Mouse (Mus musculus) erythroblast, adult 5-6 weeks (primary cell): ENCODE data around the gene Exoc3l4. TPM values are rescaled to one million over a fixed set of nuclear protein-coding genes. Genes with fewer than 3 reads are reported as not detected.

ENCODE experiments used
- ATAC-seq: replicated peaks from 2 replicates; pipeline ENCODE4 v1.8.0; 2016; ENCODE audit warnings: moderate number of reproducible peaks, mild to moderate bottlenecking, moderate TSS enrichment, inconsistent platforms; ENCODE audit not compliant: poor library complexity, low FRiP score, severe bottlenecking
- total RNA-seq, 2 experiments: library from RNA; stranded (forward) in 1 of 2; stranded (reverse) in 1 of 2; fragments of 150-400 nt in 1 of 2; fragments of 200-764, 138-1000 nt in 1 of 2; gene quantifications; 2 replicates each; pipeline versions ENCODE4 v1.2.3 to v1.2.4; 2015 to 2017; ENCODE audit warnings: low replicate concordance in 2 of 2

The Exoc3l4 gene
- total RNA-seq, 2 experiments from 2014 or later: not detected

DNA sequence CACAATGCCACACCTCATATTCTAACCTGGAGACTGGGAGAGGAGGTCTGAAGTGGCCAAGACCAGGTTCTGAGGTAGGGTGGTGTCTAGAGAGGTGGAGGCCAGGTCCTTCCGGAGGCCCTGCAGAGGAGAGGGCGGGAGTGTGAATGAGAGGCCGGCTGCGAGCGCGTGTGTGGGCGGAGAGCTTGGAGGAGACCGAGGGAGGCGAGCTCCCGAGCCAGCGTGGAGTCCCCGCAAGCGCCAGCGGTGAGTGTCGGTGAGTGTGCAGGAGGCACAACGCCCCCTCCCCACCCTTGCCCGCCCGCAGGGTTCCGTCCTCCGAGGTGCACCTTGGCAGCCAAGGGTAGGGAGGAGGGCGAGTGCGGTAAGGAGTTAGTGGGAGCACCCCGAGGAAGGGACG, 10.2 kb upstream of the Exoc3l4 start, which contains the start of gene Lbhd2:
Lbhd2 (plus strand) TSS at position 188 of the 400 bp plus-strand sequence.
- ATAC-seq: no peak

DNA sequence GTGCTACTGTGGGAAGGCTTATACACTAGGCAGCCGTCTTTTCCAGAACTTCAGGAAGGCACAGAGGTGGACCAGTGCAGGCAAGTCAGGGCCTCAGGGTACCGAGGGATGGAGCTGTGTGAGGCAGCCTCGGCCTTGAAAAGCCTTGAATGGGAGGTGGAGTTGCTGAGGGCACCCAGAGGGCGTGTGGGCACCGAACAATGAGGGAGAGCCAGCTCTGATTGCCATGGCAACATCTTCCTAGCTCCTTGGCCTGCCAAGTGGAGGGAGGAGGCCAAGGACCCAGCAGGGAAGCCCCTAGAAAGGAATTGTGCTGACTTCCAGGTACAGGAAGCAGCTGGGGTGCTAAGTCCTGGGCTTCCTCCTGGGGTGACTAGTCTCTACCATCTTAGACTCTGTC, 7.2 kb upstream of the Exoc3l4 start:
- ATAC-seq: no peak

DNA sequence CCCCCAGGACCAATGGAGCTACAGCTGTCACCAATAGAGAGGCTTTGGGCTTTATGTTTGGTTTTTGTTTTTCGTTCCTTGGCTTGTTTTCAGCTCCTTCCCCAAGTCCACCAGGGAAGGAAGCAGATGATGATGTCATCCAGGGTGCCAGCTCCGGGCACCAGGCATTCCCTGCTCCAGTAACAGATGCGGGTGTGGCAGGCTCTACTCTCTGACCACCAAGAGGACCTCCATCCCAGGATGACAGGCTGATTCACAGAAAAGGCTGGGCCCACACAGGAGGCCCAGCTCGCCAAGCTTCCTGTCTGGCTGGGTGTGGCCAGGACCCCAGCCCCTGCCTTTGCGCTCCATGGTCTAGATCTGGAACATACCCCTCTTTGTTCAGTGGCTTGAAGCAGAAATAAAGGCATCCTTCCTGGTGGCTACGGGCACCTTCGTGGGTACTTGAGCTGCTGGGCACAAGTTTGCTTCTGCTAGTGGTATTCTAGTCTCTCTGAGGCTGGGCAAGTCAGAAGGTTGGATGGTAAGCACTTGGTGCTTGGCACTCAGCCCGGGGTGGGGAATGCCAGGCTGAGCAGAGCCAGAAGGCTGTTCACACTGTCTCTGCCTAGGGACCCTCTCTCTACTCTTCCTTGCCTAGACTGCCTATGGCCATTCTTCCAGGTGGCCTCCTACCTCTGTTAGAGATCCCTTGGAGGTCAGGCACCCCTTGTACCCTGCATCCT, 5.0 kb upstream of the Exoc3l4 start:
- ATAC-seq: no peak

DNA sequence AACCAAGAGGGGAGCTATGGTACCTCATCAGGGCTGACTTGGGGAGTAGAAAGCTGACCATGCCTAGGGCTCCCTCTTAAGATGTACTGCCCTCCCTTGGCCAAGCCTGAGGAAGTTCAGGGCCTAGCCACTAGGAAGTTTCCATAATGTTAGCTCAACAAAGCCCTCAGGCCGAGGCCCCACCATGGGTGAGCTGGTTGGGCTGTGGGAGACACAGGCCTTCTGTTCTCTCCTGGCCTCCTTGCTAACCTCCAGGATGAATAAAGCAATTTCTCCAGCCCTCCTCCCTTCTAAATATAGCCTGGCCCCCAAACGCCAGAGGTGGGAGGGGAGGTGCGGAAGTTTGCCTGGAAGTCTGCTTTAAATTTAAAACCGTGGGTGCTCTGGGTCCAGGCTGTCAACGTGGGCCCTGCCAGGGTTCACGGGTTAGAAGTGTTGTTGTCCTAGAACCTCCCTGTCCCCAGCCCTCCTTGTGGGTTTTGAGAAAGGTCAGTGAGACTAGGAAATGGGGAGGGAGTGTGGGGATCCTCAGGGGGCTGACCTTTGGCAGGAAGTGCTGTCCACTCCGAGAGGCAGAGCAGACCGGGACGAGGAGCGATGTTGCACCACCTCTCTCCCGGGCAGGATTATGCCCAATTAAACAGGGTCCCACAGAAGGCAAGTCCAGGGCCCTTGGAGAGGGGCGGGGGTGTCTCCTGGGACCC, 4.1 kb upstream of the Exoc3l4 start:
- ATAC-seq: no peak

DNA sequence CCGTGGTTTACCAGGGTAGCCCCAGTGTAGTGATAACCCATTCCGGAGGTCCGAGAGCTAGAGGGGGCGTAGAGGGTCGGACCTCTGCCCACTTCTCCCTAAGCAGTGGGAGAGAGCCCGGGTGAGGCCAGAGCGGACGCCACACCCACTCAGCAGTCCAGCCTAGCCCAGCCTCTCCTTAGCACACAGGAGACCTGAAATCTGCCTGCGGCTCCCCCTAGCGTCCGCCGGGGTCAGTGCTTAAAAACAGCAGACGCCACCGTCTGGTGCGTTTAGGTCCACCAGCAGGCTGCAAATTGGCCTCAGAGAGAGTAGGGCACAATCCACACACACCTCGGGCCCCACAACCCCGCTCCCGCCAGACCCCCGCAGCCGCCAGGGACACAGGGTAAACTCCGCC, 3.5 kb upstream of the Exoc3l4 start:
- ATAC-seq: peak; percentile 88

DNA sequence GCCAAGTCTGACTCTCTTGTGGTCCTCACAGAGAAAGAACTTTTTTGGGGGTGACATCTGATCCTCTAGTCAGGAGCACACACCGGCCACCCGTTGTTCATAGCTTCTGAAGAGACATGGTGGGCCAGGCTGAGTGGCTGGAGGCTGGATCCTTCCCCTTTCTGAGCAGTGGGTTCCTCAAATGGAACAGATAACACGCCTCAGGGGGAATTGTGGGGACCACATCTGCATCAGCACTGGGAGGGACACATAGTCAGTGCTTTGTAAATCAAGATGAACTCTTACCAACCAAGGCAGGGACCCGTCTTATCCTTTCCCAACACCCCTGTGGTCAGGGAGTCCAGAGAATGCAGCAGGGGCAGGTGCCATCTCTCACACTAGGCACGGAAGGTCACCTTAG, 3.1 kb downstream of the Exoc3l4 start:
- ATAC-seq: no peak

DNA sequence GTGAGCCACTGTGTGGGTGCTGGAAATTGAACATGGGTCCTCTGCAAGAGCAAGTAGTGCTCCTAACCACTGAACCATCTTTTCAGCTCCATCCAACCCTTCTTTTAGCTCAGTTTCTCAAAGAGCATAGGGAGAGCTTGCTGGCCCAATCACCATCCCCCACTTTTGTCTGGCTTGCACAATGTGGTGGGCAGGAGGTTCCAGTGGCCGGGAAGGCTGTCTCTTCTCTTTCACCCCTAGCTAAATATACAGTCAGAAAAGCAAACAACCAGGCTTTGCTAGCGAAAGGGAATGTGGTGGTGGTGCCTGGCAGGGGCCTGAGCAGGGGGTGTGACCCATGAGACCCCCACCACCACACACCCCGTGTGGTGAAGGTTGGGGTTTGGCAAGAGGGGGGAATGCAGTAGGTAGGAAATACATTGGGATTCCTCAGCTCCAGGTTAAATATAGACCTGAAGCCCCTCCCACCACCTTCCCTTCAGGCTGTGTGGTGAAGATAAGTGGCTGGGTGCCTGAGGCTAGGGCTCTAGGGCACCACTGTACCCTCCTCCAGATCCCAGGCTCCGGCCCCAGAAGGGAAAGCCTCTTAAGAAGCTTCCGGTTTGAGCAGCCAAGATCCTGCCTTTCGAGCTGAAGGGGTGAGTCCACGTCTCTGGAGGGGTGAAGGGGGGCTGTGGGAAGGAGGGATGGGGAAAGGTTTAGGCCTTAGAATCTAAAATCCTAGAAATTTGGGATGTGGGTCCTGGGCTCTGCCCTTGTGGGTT, 4.3 kb downstream of the Exoc3l4 start:
- no peak for ATAC-seq

DNA sequence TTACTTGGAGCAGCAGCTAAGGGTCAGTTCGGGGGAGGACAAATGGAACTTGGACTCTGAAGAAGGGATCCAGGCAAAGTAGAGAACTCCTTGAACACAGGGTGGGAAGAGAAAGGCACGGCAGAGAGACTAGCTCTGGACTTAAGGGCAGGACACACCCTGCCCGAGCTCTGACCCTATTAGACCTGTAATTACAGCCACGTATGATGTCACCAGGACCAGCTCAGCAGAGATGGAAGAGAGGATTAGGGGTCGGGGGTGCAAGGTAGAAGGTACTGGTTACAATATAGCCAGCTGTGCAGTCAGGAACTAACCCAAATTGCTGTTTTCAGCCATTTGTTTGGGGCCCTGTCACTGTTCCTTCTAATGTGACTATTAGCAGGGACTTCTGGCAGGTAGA, 6.0 kb downstream of the Exoc3l4 start:
- no peak for ATAC-seq

DNA sequence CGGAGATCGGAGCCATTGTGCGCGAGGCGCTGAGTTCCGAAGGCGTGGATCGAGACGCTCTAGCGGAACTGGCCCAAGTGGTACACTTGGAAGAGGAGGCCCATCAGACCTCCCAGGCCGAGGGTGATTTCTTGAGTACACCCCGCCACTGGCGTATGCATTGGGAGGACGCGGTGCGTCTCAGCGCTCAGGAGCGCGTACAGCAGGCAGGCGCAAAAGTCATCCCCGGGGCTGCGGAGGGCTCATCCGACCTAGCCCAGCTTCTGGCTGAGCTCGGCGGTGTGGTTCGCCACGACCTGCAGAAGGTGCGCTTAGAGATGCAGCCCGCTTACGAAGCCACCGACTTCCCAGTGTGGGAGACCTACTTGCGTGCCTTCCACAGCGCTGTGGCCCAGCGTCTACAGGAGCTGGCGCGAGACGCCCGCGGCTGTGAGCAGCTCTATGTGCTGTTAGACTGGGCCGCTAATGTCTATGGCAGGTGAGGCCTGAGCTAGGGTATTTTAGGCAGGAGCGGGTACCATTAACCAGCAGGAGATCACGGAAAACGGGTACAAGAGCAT, 6.8 kb downstream of the Exoc3l4 start:
- ATAC-seq: no peak

DNA sequence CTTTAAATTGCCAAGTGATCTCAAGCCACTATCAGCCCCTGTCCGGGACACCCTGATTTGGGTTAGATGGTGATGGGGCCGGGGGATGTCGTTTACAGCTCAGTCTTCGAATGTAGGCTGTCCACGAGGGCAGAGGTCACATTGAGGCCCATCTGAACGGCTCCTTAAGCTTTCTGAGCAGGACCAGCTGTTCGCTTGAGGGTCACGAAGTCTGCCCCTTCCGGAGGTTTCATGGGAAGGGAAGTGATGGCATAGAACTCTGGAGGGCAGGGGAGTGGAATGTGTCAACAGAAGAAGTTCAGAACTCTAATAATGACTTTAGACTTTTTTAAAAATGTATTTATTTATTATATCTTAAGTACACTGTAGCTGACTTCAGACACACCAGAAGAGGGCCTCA, 7.7 kb downstream of the Exoc3l4 start:
- no peak for ATAC-seq

DNA sequence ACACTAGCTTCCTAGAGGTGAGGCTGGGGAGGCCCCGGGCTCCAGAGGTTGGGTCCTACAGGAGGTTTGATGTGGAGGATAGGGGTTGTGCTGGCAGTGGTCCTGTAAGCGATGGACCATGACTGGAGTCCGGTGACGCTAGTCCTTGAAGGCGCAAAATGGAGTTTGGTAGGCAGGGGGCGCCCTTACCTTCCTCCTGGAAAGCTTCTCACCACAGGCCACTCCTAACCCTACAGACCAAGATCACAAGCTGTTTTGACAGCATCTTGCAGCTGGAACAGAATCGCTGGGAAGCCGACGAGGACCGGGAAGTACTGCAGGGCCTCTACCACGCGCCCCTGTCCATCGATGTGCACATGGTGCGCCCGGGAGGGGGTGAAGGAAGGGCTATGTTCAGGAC, 8.4 kb downstream of the Exoc3l4 start:
- ATAC-seq: peak; percentile 61

DNA sequence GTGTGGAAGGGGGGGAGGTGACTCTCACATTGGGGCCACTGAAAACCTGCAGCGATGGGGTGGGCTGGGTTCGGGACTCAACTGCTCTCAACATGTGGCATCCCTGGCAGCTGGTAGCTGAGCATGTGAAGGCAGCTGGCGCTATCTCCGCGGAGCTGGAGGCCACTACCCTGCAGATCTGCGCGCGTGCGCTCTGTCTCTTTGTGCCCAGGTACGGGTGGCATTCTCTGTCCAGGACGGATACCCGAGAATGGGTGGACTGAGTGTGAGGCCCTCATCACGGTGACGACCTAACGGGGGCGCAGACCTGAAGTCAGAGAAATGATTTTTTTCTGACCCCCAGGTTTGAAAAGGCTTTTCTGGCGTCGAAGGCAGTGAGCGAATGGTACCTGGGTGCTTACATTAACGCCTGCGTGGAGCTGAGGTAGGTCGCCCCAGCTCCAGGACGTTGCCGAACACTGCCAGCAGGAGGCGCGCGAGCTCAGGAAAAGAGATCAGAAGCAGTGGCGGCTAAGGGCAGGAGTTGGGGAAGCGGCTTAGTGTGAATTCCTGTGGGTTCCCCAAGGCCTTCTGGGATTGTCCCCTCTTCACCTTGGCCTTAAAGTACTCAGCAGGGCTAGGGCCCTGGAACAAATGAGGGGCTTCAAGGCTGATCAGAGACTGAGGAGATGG, 9.1 kb downstream of the Exoc3l4 start:
- ATAC-seq: peak; percentile 74

DNA sequence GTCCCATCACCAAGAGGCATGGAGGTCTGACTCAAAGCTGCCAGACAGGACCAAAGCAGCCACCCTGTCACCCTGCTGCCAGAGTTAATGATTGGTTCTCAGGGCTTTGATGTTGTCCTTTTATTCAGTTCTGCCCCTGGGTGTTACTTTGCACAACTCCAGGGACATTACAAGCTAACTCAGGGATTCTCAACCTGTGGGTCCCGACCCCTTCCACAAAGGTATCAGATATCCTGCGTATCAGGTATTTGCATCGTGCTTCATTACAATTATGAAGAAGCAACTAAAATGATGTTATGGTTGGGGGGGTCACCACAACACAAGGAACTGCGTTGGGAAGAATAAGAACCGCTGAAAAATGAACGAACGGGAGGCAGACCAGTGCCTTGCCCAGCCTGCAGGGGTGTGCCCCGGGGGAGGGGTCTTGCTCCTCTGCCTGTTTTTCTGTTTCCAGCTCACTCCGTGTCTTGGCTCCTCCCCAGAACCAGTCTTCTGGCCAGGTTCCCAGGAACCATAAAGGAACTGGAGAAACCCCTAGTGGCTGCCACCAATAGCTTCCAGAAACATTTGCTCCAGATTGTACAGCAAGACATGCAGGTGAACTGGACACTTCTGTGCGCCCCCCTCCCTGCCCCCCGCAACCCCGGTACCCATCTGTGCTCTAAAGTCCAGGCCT, 10.8 kb downstream of the Exoc3l4 start:
- ATAC-seq: no peak

DNA sequence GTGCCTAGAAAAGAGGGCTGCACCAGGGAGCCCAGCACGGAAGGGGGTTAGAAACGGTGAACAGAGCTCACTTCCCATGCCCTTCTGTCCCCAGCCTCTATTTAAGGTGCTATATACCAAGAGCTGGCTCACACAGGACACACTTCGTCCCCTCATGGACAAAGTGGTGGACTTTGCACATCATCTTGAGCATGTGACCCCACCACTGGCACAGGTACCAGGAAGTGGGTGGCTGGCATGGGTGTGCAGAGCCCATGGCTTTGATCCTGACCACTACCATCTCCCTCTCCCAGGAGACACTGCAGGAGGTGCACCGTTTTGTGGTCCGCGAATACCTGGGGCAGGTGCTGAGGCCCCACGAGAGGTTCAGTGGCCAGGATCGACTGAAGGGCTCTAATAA, 11.5 kb downstream of the Exoc3l4 start:
- no peak for ATAC-seq

DNA sequence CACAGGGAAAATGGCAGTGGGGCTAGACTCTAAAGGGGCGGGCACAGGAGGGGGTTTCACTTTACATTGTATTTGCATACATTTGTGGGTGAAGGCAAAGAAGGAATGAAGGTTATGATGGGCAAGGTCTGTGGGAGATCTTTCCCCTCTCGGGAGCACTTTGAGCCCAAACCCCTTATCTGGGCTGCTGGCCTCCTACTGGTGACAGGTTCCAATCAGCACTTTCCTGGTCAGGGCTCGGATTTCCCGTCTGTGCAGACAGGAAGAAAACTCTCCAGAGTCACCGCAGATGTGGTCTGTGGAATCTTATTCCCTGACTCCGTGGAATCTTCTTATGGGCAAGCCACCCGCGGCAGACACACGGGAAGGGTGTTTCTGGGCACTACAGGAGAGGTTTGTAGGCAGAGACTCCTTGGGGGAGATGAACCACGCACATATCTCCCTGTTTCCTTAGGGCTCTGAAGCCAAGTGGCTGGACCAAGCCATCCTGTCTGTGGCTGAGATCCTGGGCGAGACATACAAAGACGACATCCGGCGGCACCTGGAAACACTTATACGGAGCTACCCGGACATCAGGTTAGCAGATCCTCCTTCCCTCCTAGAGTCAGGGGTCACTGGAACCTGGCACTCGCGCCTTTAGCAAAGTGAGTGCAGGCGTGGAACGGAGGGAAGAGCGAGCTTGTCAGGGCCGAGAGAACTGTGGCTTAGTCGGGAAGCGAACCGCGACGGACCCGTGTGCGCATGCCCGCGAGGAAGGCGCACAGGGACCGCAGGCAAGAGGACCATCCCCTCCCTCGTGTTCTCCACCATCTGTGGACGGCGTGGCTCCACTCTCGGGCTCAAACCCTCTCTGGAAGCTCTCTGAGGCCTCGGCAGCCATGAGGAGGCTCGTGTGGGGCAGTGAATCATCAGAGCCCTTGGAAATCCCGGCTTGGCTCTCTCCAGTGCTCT, 12.4 kb downstream of the Exoc3l4 start:
- peak; percentile 32; the same call in 1 of the 2 replicates for ATAC-seq

DNA sequence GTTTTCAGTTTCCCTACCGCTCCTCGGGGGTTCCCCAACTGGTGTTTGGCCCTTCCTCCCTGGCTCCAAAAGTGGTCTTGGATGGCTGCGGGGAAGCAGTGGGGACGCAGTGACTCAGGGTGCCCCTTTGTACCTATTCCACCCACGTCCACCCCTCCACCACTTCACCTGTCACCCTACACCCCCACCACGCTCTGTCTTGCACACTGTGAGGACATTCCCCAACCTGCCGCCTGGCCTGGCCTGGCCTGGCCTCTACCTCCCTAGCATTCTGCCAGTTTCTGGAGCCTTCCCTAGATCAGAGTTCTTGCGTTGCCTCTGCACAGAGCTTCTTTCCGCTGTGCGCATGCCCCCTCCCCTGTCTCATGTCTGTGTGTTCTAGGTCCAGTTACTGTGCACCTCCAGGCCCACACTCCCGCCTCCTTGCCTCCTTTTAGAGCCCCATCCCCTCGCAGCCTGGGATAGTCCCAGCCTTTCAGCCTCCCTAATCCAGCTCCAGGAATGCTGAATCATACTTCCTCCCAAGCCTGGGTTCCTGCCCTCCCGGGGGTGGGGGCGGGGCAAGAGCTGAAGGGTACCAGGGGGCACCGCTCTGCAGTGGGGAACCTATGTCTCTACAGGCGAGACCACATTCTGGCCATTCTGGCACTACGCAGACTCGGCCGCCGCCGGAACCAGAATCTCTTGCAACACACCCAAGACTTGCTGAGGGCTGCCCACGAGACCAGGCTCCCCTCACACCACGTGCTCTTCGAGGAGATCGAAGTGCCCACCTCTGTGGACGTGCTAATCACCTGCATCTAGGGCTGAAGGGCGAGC, 13.4 kb downstream of the Exoc3l4 start:
- ATAC-seq: no peak
